Mouse (Mus musculus) liver, embryonic 14.5 days (tissue): ENCODE data around the gene Gde1.

Experiments used
- CTCF ChIP-seq: IDR thresholded peaks from 2 replicates; pipeline ENCODE4 v1.5.1; 2016; ENCODE audit warnings: antibody characterized with exemption, low read depth, control low read depth
- EP300 ChIP-seq: IDR thresholded peaks from 2 replicates; pipeline ENCODE4 v1.6.1; 2016; ENCODE audit warnings: antibody characterized with exemption, low read depth

GRCm38 (mm10) chr7:118667773-118668172, 37.8 kb downstream of the Gde1 start:
- TF ChIP-seq EP300: no peak
- TF ChIP-seq CTCF: no peak
